Mouse (Mus musculus) olfactory bulb, adult 2 months (tissue): ENCODE results near the gene Bcor.

Experiments used
- CTCF ChIP-seq: fragments of 200-500 bp; IDR thresholded peaks from 2 replicates; pipeline ENCODE4 v1.5.1; 2012; ENCODE audit warnings: low read depth, mild to moderate bottlenecking, low read length, moderate library complexity; ENCODE audit not compliant: insufficient read depth
- POLR2A ChIP-seq: fragments of 200-500 bp; IDR thresholded peaks from 2 replicates; pipeline ENCODE4 v1.6.1; 2012; ENCODE audit warnings: mild to moderate bottlenecking, low read depth, low read length, moderate library complexity; ENCODE audit not compliant: insufficient read depth

GRCm38 (mm10) chrX:12000620-12001019 is 159.5 kb downstream of the Bcor start:
- TF ChIP-seq CTCF (no peak), POLR2A (no peak)
